Mouse (Mus musculus) adrenal gland, adult 8-10 months (tissue): ENCODE results near the gene Fkbp7. TPM values are rescaled to one million over a fixed set of nuclear protein-coding genes. Genes with fewer than 3 reads are reported as not detected.
A peak's percentile ranks its signal among the peaks of the same experiment; 100 is the strongest.
"Not testable (repeated sequence)": the region's sequence is repeated elsewhere in the genome, so short reads cannot be mapped to it uniquely, and the experiment has no call there.

Experiments
- DNase-seq: peaks from one replicate; pipeline ENCODE4 v3.0.0; 2022
- total RNA-seq, 4 experiments: library from RNA; stranded (reverse); gene quantifications; 2 replicates each; pipeline ENCODE4 v1.2.4; 2022

Fkbp7 gene
- total RNA-seq, 4 experiments from 2014 or later = 24.4 to 43.0 (median 30.1) TPM

DNA sequence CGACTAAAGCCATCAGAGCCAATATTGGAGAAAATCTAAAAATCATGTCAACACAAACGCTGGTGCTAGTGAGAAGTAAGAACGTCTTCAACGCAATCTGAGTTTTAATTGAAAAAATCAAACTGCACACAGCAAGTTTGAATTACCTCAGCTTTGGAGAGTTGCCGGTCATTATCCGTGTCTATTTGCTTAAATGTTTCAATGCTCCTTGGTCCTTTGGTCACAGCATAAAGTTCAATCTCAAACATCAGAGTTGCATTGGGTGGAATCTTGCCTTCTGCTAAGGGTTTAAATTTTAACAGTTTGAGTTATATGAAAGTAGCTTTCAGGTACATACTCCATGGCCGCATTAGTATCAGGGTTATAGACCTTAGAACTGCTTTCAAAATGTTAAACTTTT lies 7.4 kb downstream of the Fkbp7 start:
- DNase-seq = no peak

DNA sequence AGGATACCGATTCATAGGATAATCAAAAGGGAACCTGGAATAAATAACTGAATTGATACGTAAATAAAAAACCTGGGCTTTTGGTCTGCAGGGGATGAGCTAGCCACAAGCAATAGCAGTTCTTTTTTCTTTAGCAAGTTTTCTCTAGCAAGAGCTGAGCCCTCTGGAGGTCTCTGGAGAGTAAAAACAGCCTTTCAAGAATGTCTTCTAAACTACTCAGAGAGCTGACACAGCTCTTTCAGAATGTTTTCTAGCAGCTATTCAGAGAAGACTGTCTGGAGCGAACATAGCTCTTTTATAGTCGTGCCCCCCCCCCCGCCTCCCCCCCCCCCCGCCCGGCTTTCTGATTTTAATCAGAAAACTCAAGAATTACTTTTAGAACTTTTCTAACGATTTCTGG lies 13.5 kb downstream of the Fkbp7 start:
- no peak for DNase-seq

DNA sequence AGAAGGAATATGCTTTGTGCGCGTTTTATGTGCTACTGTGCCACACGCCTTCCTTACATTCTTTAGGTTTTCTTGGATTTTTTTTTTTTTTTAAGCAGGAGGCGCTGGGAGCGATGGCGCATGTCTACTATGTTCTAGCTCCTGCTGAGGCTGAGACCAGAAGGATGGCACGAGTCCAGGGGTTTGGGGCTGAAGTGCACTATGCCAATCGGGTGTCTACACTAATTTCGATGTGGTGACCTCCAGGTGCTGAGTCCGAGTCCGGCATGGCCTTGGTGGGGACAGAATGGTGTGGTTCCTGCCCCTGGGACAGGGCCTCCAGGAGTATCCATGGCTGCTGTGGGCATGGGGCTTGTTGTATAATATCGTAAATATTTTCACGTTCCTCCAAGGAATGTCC lies 14.4 kb downstream of the Fkbp7 start:
- DNase-seq = no peak

DNA sequence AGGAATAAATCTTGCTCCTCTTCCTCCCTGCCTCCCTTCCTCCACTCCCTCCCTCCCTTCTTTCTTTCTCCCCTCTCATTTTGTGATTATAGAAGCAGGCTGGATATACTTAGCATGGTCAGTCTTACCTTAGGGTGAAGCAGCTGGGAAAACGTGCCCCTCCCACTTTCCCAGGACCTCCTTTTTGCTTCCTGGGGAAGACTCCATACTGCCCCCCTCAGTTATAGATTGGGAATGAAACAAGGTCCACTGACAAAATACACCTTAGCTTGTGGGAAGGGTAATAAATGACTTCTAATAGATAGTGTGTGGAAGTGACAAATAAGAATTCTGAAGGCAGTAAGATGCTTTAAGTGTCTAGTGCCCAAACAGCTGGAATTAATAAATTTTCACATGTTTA lies 16.9 kb downstream of the Fkbp7 start:
- DNase-seq = no peak

DNA sequence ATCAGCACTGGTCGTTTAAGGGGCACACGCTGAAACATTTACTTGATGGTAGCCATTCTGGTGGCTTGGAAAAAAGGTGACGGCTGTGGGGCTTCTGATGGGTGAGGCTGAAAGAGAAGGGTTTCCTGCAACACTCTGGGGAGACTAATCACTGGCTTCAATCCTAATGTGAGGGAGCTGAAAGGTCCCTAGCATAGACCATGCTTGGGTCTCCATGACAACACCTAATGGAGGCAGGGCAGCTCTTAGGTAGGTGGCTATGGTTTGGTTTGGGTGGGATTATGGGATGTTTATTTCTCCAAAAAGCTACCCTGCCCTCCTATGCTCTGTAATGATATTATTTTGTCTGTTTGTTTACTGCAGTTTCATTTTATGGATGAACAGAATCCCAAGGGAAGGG lies 17.5 kb downstream of the Fkbp7 start:
- no peak for DNase-seq

DNA sequence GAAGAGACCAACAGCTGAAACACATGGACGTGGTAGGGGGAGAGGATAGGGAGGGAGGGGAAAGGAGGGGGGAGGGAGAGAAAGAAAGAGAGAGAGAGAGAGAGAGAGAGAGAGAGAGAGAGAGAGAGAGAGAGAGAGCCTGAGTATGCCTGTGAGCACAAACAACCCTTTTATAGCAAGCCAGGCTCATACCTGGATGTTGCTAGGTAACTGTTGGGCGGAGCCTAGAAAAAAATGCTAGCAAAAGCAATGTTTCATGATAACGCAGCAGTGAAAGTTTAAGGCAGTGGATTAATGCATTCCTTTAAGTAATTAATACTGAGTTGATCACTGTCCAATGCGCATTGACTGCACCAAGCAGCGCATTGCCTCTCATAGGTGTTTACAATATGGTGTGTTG lies 18.3 kb downstream of the Fkbp7 start:
- no peak for DNase-seq

DNA sequence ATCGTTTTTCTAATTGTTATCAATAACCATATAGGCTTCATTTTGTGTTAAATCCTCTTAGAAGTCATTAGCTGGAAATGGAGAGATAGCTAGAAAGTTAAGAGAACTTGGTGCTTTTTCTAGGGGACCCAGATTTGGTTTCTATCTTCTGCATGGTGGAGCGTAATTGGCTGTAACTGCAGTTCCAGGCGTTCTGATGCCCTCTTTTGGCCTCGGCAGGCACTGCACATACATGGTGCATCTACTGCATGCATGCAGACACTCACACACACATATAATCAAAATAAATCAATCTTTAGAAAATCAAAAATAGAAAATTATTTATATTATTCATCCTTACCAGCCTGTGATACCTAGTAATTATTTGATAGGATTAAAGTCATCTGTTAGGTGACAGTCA lies 19.8 kb downstream of the Fkbp7 start:
- DNase-seq = no peak

DNA sequence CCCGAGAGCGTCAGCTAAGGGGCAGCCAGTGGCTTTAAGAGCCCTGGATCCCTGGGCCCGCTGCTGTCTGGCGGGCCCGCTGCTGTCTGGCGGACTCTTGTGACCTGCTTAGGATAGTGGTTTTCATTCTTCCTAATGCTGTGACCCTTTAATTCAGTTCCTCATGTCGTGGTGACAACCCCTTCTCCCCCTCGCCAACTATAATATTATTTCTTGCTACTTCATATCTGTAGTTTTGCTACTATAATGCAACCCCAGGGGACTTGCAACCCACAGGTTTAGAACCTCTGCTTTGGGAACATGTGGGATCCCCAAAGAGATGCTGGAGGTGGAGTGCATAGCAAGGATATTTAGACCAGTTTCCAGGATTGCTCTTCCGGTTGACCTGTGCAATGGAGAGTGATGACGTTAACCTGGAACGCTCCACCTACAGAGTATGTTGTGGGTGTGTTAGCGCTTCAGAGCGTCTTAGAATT lies 24.2 kb downstream of the Fkbp7 start:
- no peak for DNase-seq

DNA sequence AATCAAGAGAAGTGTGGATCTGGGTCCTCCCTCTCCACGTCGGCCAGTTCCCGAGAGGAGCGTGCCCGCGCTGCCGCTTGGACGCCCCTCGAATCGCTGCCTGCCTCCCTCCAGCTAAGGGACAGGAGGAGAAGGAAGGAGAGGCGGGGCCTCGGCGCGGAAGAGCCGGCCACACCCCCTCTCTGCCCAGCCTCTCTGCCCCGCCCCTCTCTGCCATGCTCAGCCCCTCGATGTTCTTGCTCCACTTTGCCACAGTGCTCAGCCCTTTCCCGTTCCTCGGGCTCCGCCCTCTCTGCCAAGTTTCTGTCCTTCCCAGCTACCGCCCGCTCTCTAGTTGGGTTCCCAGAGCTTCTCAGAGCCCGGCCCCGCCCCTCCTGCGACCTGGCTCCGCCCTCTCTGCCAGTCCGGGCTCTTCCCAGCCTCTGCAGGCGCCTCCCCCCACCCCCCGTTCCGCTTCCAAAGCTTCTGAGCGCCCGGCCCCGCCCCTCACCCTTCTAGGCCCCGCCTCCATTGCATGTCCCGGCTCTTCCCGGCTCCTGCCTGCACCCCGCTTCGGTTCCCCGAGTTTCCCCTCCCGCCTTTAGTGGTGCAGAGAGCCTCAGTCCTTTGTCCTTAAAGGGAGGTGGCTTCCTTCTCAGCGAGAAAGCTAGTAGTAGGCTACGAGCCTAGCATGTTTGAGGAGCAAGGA lies 24.9 kb downstream of the Fkbp7 start, which contains the start of the genes Prkra and Pjvk:
Gene Prkra, minus strand, starts transcription at position 133 of the 688 bp plus-strand sequence.
Gene Pjvk, plus strand, starts transcription at position 594 of the 688 bp plus-strand sequence.
- DNase-seq = peak; percentile 99

DNA sequence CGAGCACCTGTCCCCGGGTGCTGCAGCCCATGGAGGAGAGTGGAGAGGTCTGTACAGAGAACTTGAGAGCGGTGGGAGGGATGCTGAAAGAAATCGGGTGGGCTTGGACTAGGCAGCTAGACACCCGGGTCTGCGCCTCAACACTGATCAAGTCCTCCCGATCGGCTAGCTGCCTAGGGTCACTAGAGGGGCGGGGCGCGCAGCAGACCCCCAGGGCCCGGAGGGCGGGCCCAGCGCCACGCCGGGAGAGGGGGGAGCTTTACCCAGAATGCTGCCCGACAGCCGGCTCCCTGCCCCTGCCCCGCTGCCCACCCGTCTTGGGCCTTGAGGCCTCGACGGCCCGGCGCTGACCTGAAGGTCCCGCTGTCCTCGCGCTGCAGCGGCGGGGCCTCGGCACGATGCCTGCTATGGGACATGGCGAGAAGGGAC lies 25.5 kb downstream of the Fkbp7 start:
- DNase-seq = no peak

DNA sequence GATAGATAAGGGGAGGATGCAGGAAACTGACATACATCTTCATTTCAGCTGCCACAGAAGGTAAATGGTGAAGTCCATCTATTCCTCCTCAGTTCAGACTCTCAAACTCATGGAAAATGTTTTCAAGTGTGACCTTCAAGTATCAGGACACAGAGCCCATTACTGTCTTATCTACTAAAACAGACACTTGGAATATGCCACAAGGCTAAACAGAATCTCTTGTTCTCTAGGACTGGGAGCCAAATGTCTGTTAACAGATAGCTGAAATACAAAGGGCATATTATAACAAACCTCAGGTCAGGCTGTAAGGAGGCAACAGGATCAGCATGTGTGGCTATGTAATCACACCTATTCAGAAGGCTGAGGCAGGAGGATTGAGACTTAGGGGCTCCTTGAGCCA lies 29.1 kb downstream of the Fkbp7 start:
- DNase-seq = no peak

DNA sequence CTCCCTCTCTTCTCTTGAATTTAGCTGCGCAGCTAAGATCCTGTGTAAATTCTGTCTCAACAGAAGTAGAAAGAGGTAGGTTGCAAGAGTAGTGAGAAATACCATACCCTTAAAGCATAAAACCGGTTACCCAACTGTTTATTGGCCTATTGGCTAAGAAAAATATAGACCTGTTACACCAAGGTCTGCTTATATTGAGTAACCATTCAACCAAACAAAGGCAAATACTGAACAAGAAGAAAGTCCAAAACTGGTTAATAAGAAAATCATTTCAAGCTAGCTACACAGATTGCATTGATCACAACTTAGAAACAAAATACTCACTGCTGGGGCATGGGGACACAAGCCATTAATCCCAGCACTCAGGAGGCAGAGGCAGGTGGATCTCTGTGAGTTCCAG lies 33.3 kb downstream of the Fkbp7 start:
- DNase-seq = no peak

DNA sequence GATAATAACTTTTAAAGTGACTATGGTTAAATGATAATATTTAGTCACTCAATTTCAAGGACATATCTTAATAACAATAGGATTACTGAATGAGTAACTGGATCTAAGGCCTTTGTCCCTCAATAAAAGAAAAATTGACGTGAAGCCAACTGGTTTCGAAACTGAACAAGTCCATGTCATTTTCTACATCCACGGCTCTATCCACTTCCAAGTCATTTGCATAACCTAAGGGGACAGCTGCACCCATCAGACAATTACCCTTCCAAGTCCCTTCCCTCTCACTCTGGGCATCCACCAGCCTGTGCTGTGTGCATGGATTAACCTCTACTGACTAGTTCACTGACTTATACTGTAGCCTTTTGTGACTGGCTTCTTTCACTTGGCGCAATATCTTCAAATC lies 41.3 kb downstream of the Fkbp7 start:
- no peak for DNase-seq

DNA sequence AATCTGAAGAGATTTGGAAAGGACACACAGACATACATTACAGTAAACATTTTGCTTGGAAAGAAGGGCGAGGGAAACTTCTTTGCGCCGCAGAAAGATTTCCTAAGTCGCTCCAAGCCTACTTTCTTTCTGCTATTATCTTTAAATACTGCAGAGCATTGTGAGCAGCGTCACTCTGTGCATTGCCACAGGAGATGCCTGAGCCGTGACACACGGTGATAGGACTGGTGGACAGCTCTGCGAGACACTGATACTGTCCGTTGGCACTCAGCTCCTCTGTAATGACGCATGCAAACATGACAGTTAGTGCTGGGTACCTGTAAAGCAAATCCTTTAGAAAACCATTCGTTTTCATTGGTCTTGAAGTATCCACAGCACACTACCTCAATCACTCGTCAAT lies 42.6 kb downstream of the Fkbp7 start:
- no peak for DNase-seq

DNA sequence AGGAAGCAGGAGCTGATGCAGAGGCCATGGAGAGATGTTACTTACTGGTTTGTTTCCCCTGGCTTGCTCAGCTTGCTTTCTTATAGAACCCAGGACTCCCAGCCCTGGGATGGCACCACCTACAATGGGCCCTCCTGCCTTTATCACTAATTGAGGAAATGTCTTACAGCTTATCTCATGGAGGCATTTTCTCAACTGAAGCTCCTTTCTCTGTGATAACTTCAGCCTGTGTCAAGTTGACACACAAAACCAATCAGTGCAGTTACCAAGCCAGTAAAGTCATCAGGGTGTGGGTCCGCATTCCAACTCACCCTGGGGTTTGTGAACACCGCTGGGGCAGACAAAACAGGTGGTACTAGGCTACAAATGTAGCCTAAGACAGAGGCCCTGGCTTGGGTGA lies 50.6 kb downstream of the Fkbp7 start:
- not testable (repeated sequence) for DNase-seq

DNA sequence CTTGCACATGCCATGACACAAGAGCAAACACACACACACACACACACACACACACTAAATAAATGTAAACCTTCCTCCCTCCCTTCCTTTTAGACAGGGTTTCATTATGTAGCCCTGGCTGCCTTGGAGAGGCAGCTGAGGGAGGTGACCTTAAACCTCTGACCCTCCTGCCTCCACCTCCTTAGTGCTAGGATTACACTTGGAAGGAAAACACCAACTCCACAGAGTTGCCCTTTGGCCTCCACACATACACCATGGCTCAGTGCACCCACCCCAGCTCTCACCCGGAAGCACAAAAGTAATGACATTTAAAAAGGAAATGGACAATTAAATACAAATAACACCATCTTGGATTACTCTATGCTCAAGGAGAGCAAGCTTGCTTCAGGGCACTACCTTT lies 51.2 kb downstream of the Fkbp7 start:
- no peak for DNase-seq

DNA sequence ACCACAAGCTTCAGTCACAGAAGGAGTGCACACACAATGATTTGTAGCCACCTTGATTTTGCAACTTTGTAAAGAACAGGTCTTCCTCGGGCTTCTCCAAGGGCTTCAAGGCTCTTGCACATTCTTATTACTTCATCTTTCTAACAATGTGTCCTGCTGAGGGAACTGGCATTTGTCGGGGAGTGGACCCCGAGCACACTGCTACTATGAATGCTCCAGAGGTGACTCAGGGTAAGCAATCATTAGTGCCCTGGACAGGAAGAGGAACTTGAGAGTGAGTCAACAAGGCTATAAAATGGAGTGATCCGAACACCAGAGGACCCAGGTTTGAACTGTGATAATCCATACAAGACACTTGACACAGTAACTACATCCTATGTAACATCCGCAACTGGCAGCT lies 52.7 kb downstream of the Fkbp7 start:
- DNase-seq = no peak

DNA sequence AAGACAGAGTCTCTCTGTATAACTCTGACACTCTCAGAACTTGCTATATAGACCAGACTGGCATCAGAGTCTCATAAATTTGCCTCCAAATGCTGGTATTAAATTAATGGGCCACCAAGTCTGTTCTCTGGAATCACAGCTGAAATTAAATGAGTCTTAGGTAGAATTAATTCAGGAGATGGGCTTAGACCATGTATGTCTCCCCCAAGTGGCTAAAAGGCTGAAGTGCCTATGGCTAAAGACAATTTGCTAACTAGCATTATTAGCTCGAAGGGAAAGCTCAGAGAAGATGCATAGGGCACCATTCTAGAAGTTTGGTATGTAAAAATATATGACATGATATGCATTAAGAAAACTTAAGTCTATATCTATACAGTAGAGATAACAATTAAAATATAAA lies 54.8 kb downstream of the Fkbp7 start:
- no peak for DNase-seq

Other genes starting within 250 kb of the Fkbp7 start
- gene Prkra, start 25.1 kb downstream of the Fkbp7 start, total RNA-seq = 10 to 100 TPM; 26.5 to 32.4 (median 28.1) TPM
- gene Pjvk, start 24.6 kb downstream of the Fkbp7 start, total RNA-seq = not detected
- 10 to 100 TPM; 45.0 to 61.3 (median 49.9) TPM for gene Plekha3, start 2.2 kb upstream of the Fkbp7 start, total RNA-seq